Mouse (Mus musculus): ENCODE measurements around the gene Omt2a. TPM values are rescaled to one million over a fixed set of nuclear protein-coding genes. Genes with fewer than 3 reads are reported as not detected.

The Omt2a gene
- not detected in 2 replicates for polyA plus RNA-seq (2015; fragmentation: Nextera tagmentation; extraction: Ambion mirVana)

GRCm38 (mm10) chr9:78314696-78315095 lies at the start of gene Omt2a:
Gene Omt2a, minus strand, starts transcription at chr9:78314796.
- ATAC-seq (ENCODE audit: low read depth), result no peak
- Histone ChIP-seq H3K9me3 (replicated peaks; ENCODE audit: control insufficient read depth, low read length) (no peaks in the 10 kb centered on the region), H3K4me2 (ENCODE audit: low read depth, low read length) (no peak within 1 kb of the TSS), H3K4me3 (ENCODE audit: low read depth, low read length) (no peak within 1 kb of the TSS), H3K4me1 (ENCODE audit: control insufficient read depth, low read depth, low read length) (no peaks in the 10 kb centered on the region), H3K9ac (ENCODE audit: low read depth, low read length) (no peak within 1 kb of the TSS), H3K36me3 (ENCODE audit: control insufficient read depth, insufficient read depth) (no peaks in the 10 kb centered on the region), H3K27me3 (ENCODE audit: control insufficient read depth, insufficient read depth, low read depth, low read length) (no peaks in the 10 kb centered on the region), H3K27ac (ENCODE audit: low read length) (no peak within 1 kb of the TSS)
- WGBS (ENCODE audit: insufficient replicate concordance), result 53% methylated on average over 2 of the region's 2 CpGs

- WGBS (ENCODE audit: insufficient replicate concordance), result 22% methylated on average over 6 of the region's 6 CpGs
- Histone ChIP-seq H3K9me3 (replicated peaks; ENCODE audit: control insufficient read depth, low read length) (no peaks in the 10 kb centered on the region), H3K27me3 (ENCODE audit: control insufficient read depth, insufficient read depth, low read depth, low read length) (no peaks in the 10 kb centered on the region), H3K4me2 (ENCODE audit: low read depth, low read length) (no peak overlapping the region), H3K4me1 (ENCODE audit: control insufficient read depth, low read depth, low read length) (no peaks in the 10 kb centered on the region), H3K27ac (ENCODE audit: low read length) (no peak overlapping the region), H3K36me3 (ENCODE audit: control insufficient read depth, insufficient read depth) (no peaks in the 10 kb centered on the region), H3K9ac (ENCODE audit: low read depth, low read length) (no peak overlapping the region), H3K4me3 (ENCODE audit: low read depth, low read length) (no peak overlapping the region)
- ATAC-seq (ENCODE audit: low read depth), result no peak
Observed at GRCm38 (mm10) chr9:78363374-78363773, 48.8 kb upstream of the Omt2a start.

- H3K27ac ChIP-seq (ENCODE audit: low read length), result no peak overlapping the region
- WGBS (ENCODE audit: insufficient replicate concordance), result 31% methylated on average over 2 of the region's 2 CpGs
- H3K9me3 ChIP-seq (replicated peaks; ENCODE audit: control insufficient read depth, low read length), result no peaks in the 10 kb centered on the region
- no peak overlapping the region for H3K4me2 ChIP-seq (ENCODE audit: low read depth, low read length)
- no peak for ATAC-seq (ENCODE audit: low read depth)
- no peak overlapping the region for H3K9ac ChIP-seq (ENCODE audit: low read depth, low read length)
- H3K4me1 ChIP-seq (ENCODE audit: control insufficient read depth, low read depth, low read length), result no peaks in the 10 kb centered on the region
- no peaks in the 10 kb centered on the region for H3K36me3 ChIP-seq (ENCODE audit: control insufficient read depth, insufficient read depth)
- H3K4me3 ChIP-seq (ENCODE audit: low read depth, low read length), result no peak overlapping the region
- no peaks in the 10 kb centered on the region for H3K27me3 ChIP-seq (ENCODE audit: control insufficient read depth, insufficient read depth, low read depth, low read length)
Observed at GRCm38 (mm10) chr9:78360484-78360872, 45.9 kb upstream of the Omt2a start.

- no peak overlapping the region for H3K27ac ChIP-seq (ENCODE audit: low read length)
- 51% methylated on average over 6 of the region's 6 CpGs for WGBS (ENCODE audit: insufficient replicate concordance)
- no peak for ATAC-seq (ENCODE audit: low read depth)
- no peak overlapping the region for H3K9ac ChIP-seq (ENCODE audit: low read depth, low read length)
- no peak overlapping the region for H3K4me3 ChIP-seq (ENCODE audit: low read depth, low read length)
- H3K4me2 ChIP-seq (ENCODE audit: low read depth, low read length), result no peak overlapping the region
- no peaks in the 10 kb centered on the region for H3K27me3 ChIP-seq (ENCODE audit: control insufficient read depth, insufficient read depth, low read depth, low read length)
- no peaks in the 10 kb centered on the region for H3K4me1 ChIP-seq (ENCODE audit: control insufficient read depth, low read depth, low read length)
- no peaks in the 10 kb centered on the region for H3K9me3 ChIP-seq (replicated peaks; ENCODE audit: control insufficient read depth, low read length)
- H3K36me3 ChIP-seq (ENCODE audit: control insufficient read depth, insufficient read depth), result no peaks in the 10 kb centered on the region
Observed at GRCm38 (mm10) chr9:78359750-78360483, 45.3 kb upstream of the Omt2a start.

- no peaks in the 10 kb centered on the region for H3K4me1 ChIP-seq (ENCODE audit: control insufficient read depth, low read depth, low read length)
- H3K4me2 ChIP-seq (ENCODE audit: low read depth, low read length), result no peak overlapping the region
- H3K27ac ChIP-seq (ENCODE audit: low read length), result no peak overlapping the region
- ATAC-seq (ENCODE audit: low read depth), result no peak
- no peak overlapping the region for H3K9ac ChIP-seq (ENCODE audit: low read depth, low read length)
- no peak overlapping the region for H3K4me3 ChIP-seq (ENCODE audit: low read depth, low read length)
- H3K9me3 ChIP-seq (replicated peaks; ENCODE audit: control insufficient read depth, low read length), result no peaks in the 10 kb centered on the region
- WGBS (ENCODE audit: insufficient replicate concordance), result 9% methylated on average over 9 of the region's 9 CpGs
- no peaks in the 10 kb centered on the region for H3K36me3 ChIP-seq (ENCODE audit: control insufficient read depth, insufficient read depth)
- no peaks in the 10 kb centered on the region for H3K27me3 ChIP-seq (ENCODE audit: control insufficient read depth, insufficient read depth, low read depth, low read length)
Observed at GRCm38 (mm10) chr9:78358053-78358452, 43.5 kb upstream of the Omt2a start.

- Histone ChIP-seq H3K4me3 (ENCODE audit: low read depth, low read length) (no peak within 1 kb of the TSS), H3K4me1 (ENCODE audit: control insufficient read depth, low read depth, low read length) (no peaks in the 10 kb centered on the region), H3K36me3 (ENCODE audit: control insufficient read depth, insufficient read depth) (no peaks in the 10 kb centered on the region), H3K9me3 (replicated peaks; ENCODE audit: control insufficient read depth, low read length) (no peaks in the 10 kb centered on the region), H3K27ac (ENCODE audit: low read length) (no peak within 1 kb of the TSS; the same call in 1 of the 2 replicates), H3K27me3 (ENCODE audit: control insufficient read depth, insufficient read depth, low read depth, low read length) (no peaks in the 10 kb centered on the region), H3K9ac (ENCODE audit: low read depth, low read length) (no peak within 1 kb of the TSS), H3K4me2 (ENCODE audit: low read depth, low read length) (no peak within 1 kb of the TSS)
- WGBS (ENCODE audit: insufficient replicate concordance), result 68% methylated on average over 8 of the region's 8 CpGs
- no peak for ATAC-seq (ENCODE audit: low read depth)
Observed at GRCm38 (mm10) chr9:78355611-78356010, 41.0 kb upstream of the Omt2a start, which contains the start of gene Gsta2. Gene Gsta2, minus strand, starts transcription at chr9:78355788.

- H3K27ac ChIP-seq (ENCODE audit: low read length), result no peak overlapping the region; the same call in 1 of the 2 replicates
Observed at GRCm38 (mm10) chr9:78354665-78355578, 40.3 kb upstream of the Omt2a start.

GRCm38 (mm10) chr9:78351504-78352220 lies 37.1 kb upstream of the Omt2a start:
- H3K36me3 ChIP-seq (ENCODE audit: control insufficient read depth, insufficient read depth), result no peaks in the 10 kb centered on the region
- no peak for ATAC-seq (ENCODE audit: low read depth)
- H3K4me1 ChIP-seq (ENCODE audit: control insufficient read depth, low read depth, low read length), result no peaks in the 10 kb centered on the region
- no peak overlapping the region for H3K9ac ChIP-seq (ENCODE audit: low read depth, low read length)
- no peak overlapping the region for H3K4me3 ChIP-seq (ENCODE audit: low read depth, low read length)
- 49% methylated on average over 6 of the region's 6 CpGs for WGBS (ENCODE audit: insufficient replicate concordance)
- H3K9me3 ChIP-seq (replicated peaks; ENCODE audit: control insufficient read depth, low read length), result no peaks in the 10 kb centered on the region
- no peaks in the 10 kb centered on the region for H3K27me3 ChIP-seq (ENCODE audit: control insufficient read depth, insufficient read depth, low read depth, low read length)
- no peak overlapping the region for H3K27ac ChIP-seq (ENCODE audit: low read length)
- H3K4me2 ChIP-seq (ENCODE audit: low read depth, low read length), result no peak overlapping the region

More at GRCm38 (mm10) chr9:78354665-78355578, 40.3 kb upstream of the Omt2a start:
- Histone ChIP-seq H3K4me1 (ENCODE audit: control insufficient read depth, low read depth, low read length) (no peaks in the 10 kb centered on the region), H3K9ac (ENCODE audit: low read depth, low read length) (no peak overlapping the region), H3K36me3 (ENCODE audit: control insufficient read depth, insufficient read depth) (no peaks in the 10 kb centered on the region), H3K4me2 (ENCODE audit: low read depth, low read length) (no peak overlapping the region), H3K4me3 (ENCODE audit: low read depth, low read length) (no peak overlapping the region), H3K9me3 (replicated peaks; ENCODE audit: control insufficient read depth, low read length) (no peaks in the 10 kb centered on the region), H3K27me3 (ENCODE audit: control insufficient read depth, insufficient read depth, low read depth, low read length) (no peaks in the 10 kb centered on the region)
- 63% methylated on average over 11 of the region's 11 CpGs for WGBS (ENCODE audit: insufficient replicate concordance)
- ATAC-seq (ENCODE audit: low read depth), result peak; percentile 41; the same call in 1 of the 2 replicates

All from liver, embryonic 16.5 days (tissue).